Mouse (Mus musculus) heart, embryonic 16.5 days (tissue): ENCODE results near the gene Tmem198b. TPM values are rescaled to one million over a fixed set of nuclear protein-coding genes. Genes with fewer than 3 reads are reported as not detected.

Experiments
- ATAC-seq: fragments of 200-750 bp; cut with Nextera tagmentation; replicated peaks from 2 replicates; pipeline ENCODE4 v1.8.0; 2017; ENCODE audit warnings: moderate number of reproducible peaks; ENCODE audit not compliant: insufficient read depth, low FRiP score; ENCODE audit errors: extremely low read depth
- H3K27ac ChIP-seq: fragments of 300-500 bp; sonication (generic); 2 replicates; pipeline ENCODE4 v1.5.1; 2014; ENCODE audit warnings: mild to moderate bottlenecking, low read length, control low read depth, moderate library complexity
- H3K27me3 ChIP-seq: fragments of 300-500 bp; sonication (generic); 2 replicates; pipeline ENCODE4 v1.6.1; 2014; ENCODE audit warnings: low read length, mixed read lengths; ENCODE audit not compliant: control insufficient read depth, insufficient read depth
- H3K36me3 ChIP-seq: fragments of 300-500 bp; sonication (generic); 2 replicates; pipeline ENCODE4 v1.6.1; 2014; ENCODE audit not compliant: control insufficient read depth, insufficient read depth
- H3K4me1 ChIP-seq: fragments of 300-500 bp; sonication (generic); 2 replicates; pipeline ENCODE4 v1.6.1; 2014; ENCODE audit warnings: low read length, mixed read lengths; ENCODE audit not compliant: control insufficient read depth, insufficient read depth
- H3K4me2 ChIP-seq: fragments of 300-500 bp; sonication (generic); 2 replicates; pipeline ENCODE4 v1.6.1; 2014; ENCODE audit warnings: low read depth, mild to moderate bottlenecking, control low read depth, low read length
- H3K4me3 ChIP-seq: fragments of 300-500 bp; sonication (generic); 2 replicates; pipeline ENCODE4 v1.5.1; 2014; ENCODE audit warnings: mild to moderate bottlenecking, control low read depth, low read length
- H3K9ac ChIP-seq: fragments of 300-500 bp; sonication (generic); 2 replicates; pipeline ENCODE4 v1.6.1; 2014; ENCODE audit warnings: low read length, control low read depth
- H3K9me3 ChIP-seq: fragments of 300-500 bp; sonication (generic); replicated peaks from 2 replicates; pipeline ENCODE4 v1.6.1; 2016; ENCODE audit warnings: low read length; ENCODE audit not compliant: control insufficient read depth
- WGBS: fragments of 180-500 bp; shearing (Covaris S2); extraction: QIAGEN DNeasy Blood & Tissue Kit; methylation state at CpG from one replicate; pipeline ENCODE4 v1.1.7; 2014; 5-methylcytosine and 5-hydroxymethylcytosine counted together
- polyA plus RNA-seq: library from polyadenylated mRNA; unstranded; fragments of >200 nt; fragmentation: Nextera tagmentation; extraction: Ambion mirVana; gene quantifications from 2 replicates; pipeline ENCODE4 v1.2.1, GENCODE M21; 2015

The Tmem198b gene
- polyA plus RNA-seq, 1 experiment from 2014 or later = 18.1 TPM

DNA sequence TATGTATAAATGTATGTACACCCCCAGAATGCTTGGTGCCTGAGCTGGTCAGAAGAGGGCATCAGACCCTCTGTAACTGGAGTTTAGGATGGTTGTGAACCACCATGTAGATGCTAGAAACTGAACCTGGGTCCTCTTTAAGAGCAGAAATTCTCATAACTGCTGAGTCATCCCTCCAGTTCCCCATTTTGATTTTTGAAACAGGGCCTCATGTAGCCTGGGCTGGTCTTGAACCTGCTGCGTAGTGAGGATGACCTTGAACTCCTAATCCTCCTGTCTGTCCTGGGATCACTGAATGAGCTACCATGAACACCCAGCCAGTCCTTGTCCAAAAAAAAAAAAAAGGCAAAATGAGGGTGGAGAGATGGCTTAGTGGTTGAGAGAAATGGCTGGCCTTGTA lies 10.9 kb downstream of the Tmem198b start:
- no peak overlapping the region for H3K9ac ChIP-seq
- no peak for ATAC-seq
- no peaks in the 10 kb centered on the region for H3K4me1 ChIP-seq
- WGBS = 97% methylated on average over 1 of the region's 1 CpGs
- H3K36me3 ChIP-seq = no peaks in the 10 kb centered on the region
- H3K27ac ChIP-seq = no peak overlapping the region
- H3K27me3 ChIP-seq = no peaks in the 10 kb centered on the region
- H3K4me3 ChIP-seq = no peak overlapping the region
- no peaks in the 10 kb centered on the region for H3K9me3 ChIP-seq
- no peak overlapping the region for H3K4me2 ChIP-seq

DNA sequence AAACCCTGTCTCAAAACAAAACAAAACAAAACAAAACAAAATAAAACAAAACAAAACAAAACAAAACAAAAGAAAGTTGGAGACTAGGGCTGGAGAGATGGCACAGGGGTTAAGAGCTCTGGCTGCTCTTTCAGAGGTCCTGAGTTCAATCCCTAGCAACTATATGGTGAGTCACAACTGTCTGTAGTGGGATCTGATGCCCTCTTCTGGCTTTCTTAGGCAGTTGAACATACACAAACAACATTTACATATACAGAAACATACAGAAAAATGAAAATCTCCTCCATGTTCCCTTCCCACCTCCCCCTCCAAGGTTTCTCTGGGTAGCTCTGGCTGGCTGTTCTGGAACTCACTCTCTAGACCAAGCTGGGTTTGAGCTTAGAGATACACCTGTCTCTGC lies 12.1 kb downstream of the Tmem198b start:
- Histone ChIP-seq H3K27me3 (no peaks in the 10 kb centered on the region), H3K27ac (no peak overlapping the region), H3K9me3 (no peaks in the 10 kb centered on the region), H3K9ac (no peak overlapping the region), H3K4me2 (no peak overlapping the region), H3K36me3 (no peaks in the 10 kb centered on the region), H3K4me3 (no peak overlapping the region), H3K4me1 (no peaks in the 10 kb centered on the region)
- no peak for ATAC-seq

DNA sequence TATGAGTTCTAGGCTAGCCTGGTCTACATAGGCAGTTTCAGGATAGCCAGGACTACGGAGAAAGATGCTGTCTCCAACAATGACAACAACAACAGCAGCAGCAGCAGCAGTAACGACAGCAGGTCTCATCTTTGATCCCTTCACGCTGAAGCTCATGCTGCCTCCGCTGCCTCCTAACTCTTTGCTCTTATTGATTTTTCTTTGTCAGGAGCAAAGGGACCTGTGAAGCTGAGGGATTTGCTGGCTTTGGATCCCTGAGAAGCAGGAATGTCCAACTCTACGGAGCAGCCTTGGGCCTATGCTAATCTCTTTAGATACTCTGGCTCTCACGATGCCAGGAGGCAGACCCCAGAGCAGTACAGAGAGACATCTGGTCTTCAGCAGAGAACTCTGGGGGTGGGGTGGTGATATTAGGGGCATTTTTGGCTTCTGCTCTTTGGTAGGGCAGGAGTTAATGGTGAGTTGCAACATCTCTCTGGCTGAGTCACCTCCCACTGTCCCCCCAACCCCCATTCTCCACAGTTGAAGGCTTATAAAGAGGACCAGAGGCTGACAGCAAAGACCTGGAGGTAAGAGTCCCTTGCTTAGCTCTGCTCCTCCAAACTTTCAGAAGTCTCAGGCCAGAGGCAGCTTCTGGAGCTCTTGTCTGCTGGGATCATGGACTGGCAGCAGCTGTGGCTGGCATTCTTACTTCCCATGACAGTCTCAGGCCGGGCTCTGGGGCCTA lies 13.6 kb downstream of the Tmem198b start, which contains the start of gene Mmp19:
Gene Mmp19 (plus strand): TSS at position 513 of the 727 bp plus-strand sequence.
- no peaks in the 10 kb centered on the region for H3K27me3 ChIP-seq
- ATAC-seq = no peak
- 0 out of 2 replicates have a peak within 1 kb of the TSS, but pooled peaks have one; percentile 4 for H3K4me3 ChIP-seq
- H3K9ac ChIP-seq = no peak within 1 kb of the TSS; the same call in 1 of the 2 replicates
- H3K4me2 ChIP-seq = no peak within 1 kb of the TSS
- no peaks in the 10 kb centered on the region for H3K36me3 ChIP-seq
- 58% methylated on average over 7 of the region's 7 CpGs for WGBS
- no peaks in the 10 kb centered on the region for H3K9me3 ChIP-seq
- no peak within 1 kb of the TSS; the same call in 1 of the 2 replicates for H3K27ac ChIP-seq
- no peaks in the 10 kb centered on the region for H3K4me1 ChIP-seq

DNA sequence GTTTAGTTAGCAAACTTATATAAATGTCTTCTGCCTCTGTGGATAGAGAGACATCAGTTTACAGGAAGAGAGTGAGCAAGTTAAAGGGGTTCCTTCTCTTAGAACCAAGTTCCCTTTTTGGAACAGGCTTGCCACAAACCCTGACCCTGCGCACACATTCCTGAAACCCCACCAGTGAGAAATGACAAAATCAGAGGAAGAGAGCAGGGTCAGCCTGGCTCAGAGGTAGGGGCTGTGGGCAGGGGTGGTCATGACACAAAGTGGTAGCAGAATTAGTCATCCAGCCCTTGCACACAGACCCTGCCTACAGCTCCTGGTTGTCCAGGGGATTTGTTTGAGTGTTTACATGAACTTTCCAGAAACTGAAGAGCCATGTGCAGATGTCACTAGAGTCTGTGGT lies 24.0 kb downstream of the Tmem198b start:
- Histone ChIP-seq H3K9ac (no peak overlapping the region), H3K4me3 (no peak overlapping the region), H3K9me3 (peaks cover 7% of the 10 kb centered on the region), H3K4me2 (no peak overlapping the region), H3K4me1 (no peaks in the 10 kb centered on the region; the same call in 1 of the 2 replicates), H3K36me3 (no peaks in the 10 kb centered on the region), H3K27me3 (no peaks in the 10 kb centered on the region), H3K27ac (no peak overlapping the region)
- ATAC-seq = no peak
- 88% methylated on average over 1 of the region's 1 CpGs for WGBS

DNA sequence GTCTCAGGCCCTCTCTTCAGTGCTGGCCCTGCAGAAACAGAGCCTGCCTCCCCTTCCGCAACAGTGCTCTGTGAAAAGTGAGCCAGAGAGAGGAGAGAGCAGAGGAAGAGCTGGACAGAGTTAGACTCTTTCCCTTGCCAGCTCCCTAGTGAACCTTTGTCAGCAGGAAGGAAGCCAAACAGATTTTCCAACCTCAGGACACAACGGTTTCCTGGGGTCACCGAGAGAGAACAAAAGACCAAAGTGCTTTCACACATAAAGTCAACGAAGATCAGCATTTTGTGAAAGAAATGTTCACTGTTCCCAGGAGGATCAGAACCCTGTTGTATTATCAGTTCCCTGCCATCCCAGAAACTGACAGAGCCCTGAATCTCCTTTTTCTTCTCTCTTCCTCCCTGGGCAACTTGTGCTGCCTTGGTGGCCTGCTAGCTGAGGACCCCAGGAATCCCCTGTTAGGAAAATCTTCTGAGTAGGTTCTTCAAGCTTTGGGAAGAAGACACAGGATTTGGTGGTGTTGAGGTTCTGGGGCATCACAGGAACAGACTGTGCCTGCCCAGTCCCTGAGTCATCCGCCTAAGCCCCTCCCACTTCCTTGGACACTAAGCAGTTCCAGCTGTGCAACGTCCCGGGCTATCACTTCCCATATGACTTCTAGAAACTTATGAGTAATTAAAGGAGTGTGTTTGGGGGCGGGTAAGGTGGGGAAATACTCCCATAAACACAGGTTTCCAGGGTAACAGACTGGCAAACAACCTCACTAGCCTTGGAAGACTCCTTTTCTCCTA lies 25.0 kb downstream of the Tmem198b start:
- Histone ChIP-seq H3K9ac (no peak overlapping the region), H3K36me3 (no peaks in the 10 kb centered on the region), H3K4me2 (peak overlapping the region; percentile 39; the same call in 1 of the 2 replicates), H3K4me1 (no peaks in the 10 kb centered on the region; the same call in 1 of the 2 replicates), H3K27ac (peak overlapping the region; percentile 92), H3K4me3 (no peak overlapping the region), H3K27me3 (no peaks in the 10 kb centered on the region), H3K9me3 (peaks cover 6% of the 10 kb centered on the region)
- WGBS = 26% methylated on average over 8 of the region's 8 CpGs
- ATAC-seq = peak; percentile 93

DNA sequence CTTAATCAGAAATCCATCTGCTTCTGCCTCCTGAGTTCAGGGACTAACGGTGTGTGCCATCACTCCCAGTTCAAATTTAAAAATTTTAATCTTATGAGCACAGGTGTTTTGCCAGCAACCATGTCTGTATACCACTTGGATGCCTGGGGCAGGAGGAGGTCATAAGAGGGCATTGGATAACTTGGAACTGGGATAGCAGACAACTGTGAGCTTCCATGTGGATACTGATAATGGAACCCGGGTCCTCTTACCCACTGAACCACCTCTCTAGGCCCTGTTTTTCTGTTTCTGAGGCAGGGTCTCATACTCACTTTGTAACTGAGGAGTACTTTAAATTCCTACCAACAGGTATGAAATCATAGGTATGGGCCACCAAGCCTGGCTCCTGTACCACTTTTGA lies 25.7 kb downstream of the Tmem198b start:
- no peaks in the 10 kb centered on the region for H3K27me3 ChIP-seq
- H3K9me3 ChIP-seq = no peaks in the 10 kb centered on the region; the same call in 1 of the 2 replicates
- H3K4me3 ChIP-seq = no peak overlapping the region
- no peak overlapping the region for H3K4me2 ChIP-seq
- no peaks in the 10 kb centered on the region for H3K36me3 ChIP-seq
- 81% methylated on average over 2 of the region's 2 CpGs for WGBS
- peak overlapping the region; percentile 92 for H3K27ac ChIP-seq
- H3K9ac ChIP-seq = no peak overlapping the region
- no peak for ATAC-seq
- no peaks in the 10 kb centered on the region; the same call in 1 of the 2 replicates for H3K4me1 ChIP-seq

DNA sequence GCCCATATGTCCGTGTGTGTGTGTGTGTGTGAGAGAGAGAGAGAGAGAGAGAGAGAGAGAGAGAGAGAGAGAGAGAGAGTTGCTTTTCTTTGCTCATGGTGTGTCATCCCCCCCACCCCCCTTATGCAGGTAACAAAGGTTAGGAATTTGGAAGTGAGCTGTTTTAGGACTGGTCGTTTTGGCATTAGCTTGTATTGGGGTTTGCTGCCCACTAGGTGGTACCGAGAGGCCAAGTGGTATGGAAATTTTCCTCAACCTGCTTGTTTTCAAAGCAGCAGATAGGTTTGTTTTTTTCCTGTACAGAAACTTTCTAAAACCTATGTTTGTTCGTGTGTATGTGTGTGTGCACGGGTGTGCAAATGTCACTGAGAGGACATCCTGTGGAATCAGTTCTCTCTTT lies 30.5 kb downstream of the Tmem198b start:
- Histone ChIP-seq H3K9ac (no peak overlapping the region), H3K9me3 (no peaks in the 10 kb centered on the region), H3K36me3 (no peaks in the 10 kb centered on the region), H3K4me2 (no peak overlapping the region), H3K4me1 (no peaks in the 10 kb centered on the region), H3K4me3 (no peak overlapping the region), H3K27me3 (no peaks in the 10 kb centered on the region), H3K27ac (no peak overlapping the region)
- ATAC-seq = no peak
- 17% methylated on average over 5 of the region's 5 CpGs for WGBS

DNA sequence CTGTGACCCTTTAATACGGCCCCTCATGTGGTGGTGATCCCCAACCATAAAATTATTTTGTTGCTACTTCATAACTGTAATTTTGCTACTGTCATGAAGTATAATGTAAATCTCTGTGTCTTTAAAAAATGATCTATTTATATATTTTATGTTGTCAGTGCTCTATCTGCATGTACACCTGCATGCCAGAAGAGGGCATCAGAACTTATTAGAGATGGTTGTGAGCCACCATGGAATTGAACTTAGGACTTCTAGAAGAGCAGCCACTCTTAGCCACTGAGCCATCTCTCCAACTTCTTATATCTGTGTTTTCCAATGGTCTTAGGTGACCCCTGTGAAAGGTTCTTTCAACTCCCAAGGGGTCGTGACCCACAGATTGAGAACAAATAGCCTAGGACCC lies 31.3 kb downstream of the Tmem198b start:
- WGBS = 73% methylated on average over 2 of the region's 2 CpGs
- Histone ChIP-seq H3K4me2 (no peak overlapping the region), H3K4me1 (no peaks in the 10 kb centered on the region), H3K4me3 (no peak overlapping the region), H3K9me3 (no peaks in the 10 kb centered on the region), H3K27me3 (no peaks in the 10 kb centered on the region), H3K27ac (no peak overlapping the region), H3K9ac (no peak overlapping the region), H3K36me3 (no peaks in the 10 kb centered on the region)
- ATAC-seq = no peak
